Mouse (Mus musculus): Measurements from ENCODE around the gene Sgca.

GRCm38 (mm10) chr11:94992754-94993606, 16.9 kb upstream of the Sgca start:
- no peak for TF ChIP-seq POLR2A (IDR thresholded peaks at IDR 0.05; ENCODE audit: low read depth, low read length)
- no peak for TF ChIP-seq CTCF (IDR thresholded peaks at IDR 0.05; ENCODE audit: borderline replicate concordance, insufficient read depth, low read length)
